Mouse (Mus musculus) limb, embryonic 13.5 days (tissue): ENCODE results near the gene Dpm2. TPM values are rescaled to one million over a fixed set of nuclear protein-coding genes. Genes with fewer than 3 reads are reported as not detected.

Experiments used
- ATAC-seq: fragments of 200-750 bp; cut with Nextera tagmentation; 2 replicates; pipeline ENCODE4 v1.8.0; 2017; ENCODE audit warnings: low read depth, moderate number of reproducible peaks, moderate TSS enrichment; ENCODE audit not compliant: low FRiP score
- H3K27ac ChIP-seq: fragments of 300-500 bp; sonication (generic); 2 replicates; pipeline ENCODE4 v1.5.1; 2015; ENCODE audit warnings: inconsistent platforms, mild to moderate bottlenecking, moderate library complexity
- H3K27me3 ChIP-seq: fragments of 300-500 bp; sonication (generic); 2 replicates; pipeline ENCODE4 v1.6.1; 2015; ENCODE audit warnings: mild to moderate bottlenecking, inconsistent platforms
- H3K36me3 ChIP-seq: fragments of 300-500 bp; sonication (generic); 2 replicates; pipeline ENCODE4 v1.6.1; 2015; ENCODE audit warnings: inconsistent platforms, mild to moderate bottlenecking, moderate library complexity
- H3K4me1 ChIP-seq: fragments of 300-500 bp; sonication (generic); 2 replicates; pipeline ENCODE4 v1.6.1; 2015; ENCODE audit warnings: inconsistent platforms
- H3K4me2 ChIP-seq: fragments of 300-500 bp; sonication (generic); replicated peaks from 2 replicates; pipeline ENCODE4 v1.6.1; 2015; ENCODE audit warnings: inconsistent platforms, mild to moderate bottlenecking, moderate library complexity
- H3K4me3 ChIP-seq: fragments of 300-500 bp; sonication (generic); 2 replicates; pipeline ENCODE4 v1.5.1; 2015; ENCODE audit warnings: moderate library complexity, mild to moderate bottlenecking, inconsistent platforms
- H3K9ac ChIP-seq: fragments of 300-500 bp; sonication (generic); 2 replicates; pipeline ENCODE4 v1.6.1; 2015; ENCODE audit warnings: mild to moderate bottlenecking, inconsistent platforms
- H3K9me3 ChIP-seq: fragments of 300-500 bp; sonication (generic); 2 replicates; pipeline ENCODE4 v1.6.1; 2016; ENCODE audit warnings: inconsistent platforms
- WGBS: fragments of 180-500 bp; shearing (Covaris S2); methylation state at CpG from one replicate; pipeline ENCODE4 v1.1.7; 2015; 5-methylcytosine and 5-hydroxymethylcytosine counted together
- polyA plus RNA-seq: library from polyadenylated mRNA; unstranded; fragments of >200 nt; fragmentation: Nextera tagmentation; extraction: Ambion mirVana; gene quantifications from 2 replicates; pipeline ENCODE4 v1.2.1, GENCODE M21; 2015

Dpm2 gene
- polyA plus RNA-seq, 1 experiment from 2014 or later = 111 TPM

GRCm38 (mm10) chr2:32549171-32549570 lies 21.5 kb upstream of the Dpm2 start:
- Histone ChIP-seq H3K36me3 (peaks cover 20% of the 10 kb centered on the region), H3K27ac (peak overlapping the region; percentile 74; the same call in 1 of the 2 replicates), H3K4me1 (peaks cover 26% of the 10 kb centered on the region), H3K9ac (no peak overlapping the region), H3K4me3 (no peak overlapping the region), H3K27me3 (no peaks in the 10 kb centered on the region), H3K4me2 (no peak overlapping the region), H3K9me3 (no peaks in the 10 kb centered on the region)
- no peak for ATAC-seq
- 72% methylated on average over 9 of the region's 9 CpGs for WGBS

GRCm38 (mm10) chr2:32549764-32550163 lies 20.9 kb upstream of the Dpm2 start:
- peak; percentile 48; the same call in 1 of the 2 replicates for ATAC-seq
- H3K4me1 ChIP-seq = peaks cover 26% of the 10 kb centered on the region
- H3K27me3 ChIP-seq = no peaks in the 10 kb centered on the region
- 33% methylated on average over 6 of the region's 6 CpGs for WGBS
- no peak overlapping the region for H3K9ac ChIP-seq
- H3K9me3 ChIP-seq = no peaks in the 10 kb centered on the region
- H3K36me3 ChIP-seq = peaks cover 16% of the 10 kb centered on the region
- peak overlapping the region; percentile 74 for H3K27ac ChIP-seq
- H3K4me2 ChIP-seq = no peak overlapping the region
- no peak overlapping the region for H3K4me3 ChIP-seq

- H3K9me3 ChIP-seq = no peaks in the 10 kb centered on the region
- H3K27ac ChIP-seq = no peak overlapping the region
- peaks cover 4% of the 10 kb centered on the region; the same call in 1 of the 2 replicates for H3K36me3 ChIP-seq
- ATAC-seq = no peak
- H3K27me3 ChIP-seq = no peaks in the 10 kb centered on the region
- H3K4me3 ChIP-seq = no peak overlapping the region
- H3K4me2 ChIP-seq = no peak overlapping the region
- no peak overlapping the region for H3K9ac ChIP-seq
- WGBS = 69% methylated on average over 5 of the region's 5 CpGs
- H3K4me1 ChIP-seq = peaks cover 37% of the 10 kb centered on the region
Measured at GRCm38 (mm10) chr2:32551236-32551635, 19.4 kb upstream of the Dpm2 start.

- H3K4me1 ChIP-seq = peaks cover 43% of the 10 kb centered on the region
Measured at GRCm38 (mm10) chr2:32553592-32554148, 17.0 kb upstream of the Dpm2 start.

GRCm38 (mm10) chr2:32555484-32555883 lies 15.2 kb upstream of the Dpm2 start:
- H3K36me3 ChIP-seq = peaks cover 28% of the 10 kb centered on the region
- peak overlapping the region; percentile 25; the same call in 1 of the 2 replicates for H3K9ac ChIP-seq
- no peak overlapping the region for H3K4me3 ChIP-seq
- H3K9me3 ChIP-seq = no peaks in the 10 kb centered on the region
- 57% methylated on average over 4 of the region's 4 CpGs for WGBS
- ATAC-seq = no peak; the same call in 1 of the 2 replicates
- H3K4me1 ChIP-seq = peaks cover 25% of the 10 kb centered on the region
- no peak overlapping the region; the same call in 1 of the 2 replicates for H3K27ac ChIP-seq
- no peaks in the 10 kb centered on the region for H3K27me3 ChIP-seq
- H3K4me2 ChIP-seq = no peak overlapping the region

More at GRCm38 (mm10) chr2:32553592-32554148, 17.0 kb upstream of the Dpm2 start:
- no peaks in the 10 kb centered on the region for H3K27me3 ChIP-seq
- H3K36me3 ChIP-seq = peaks cover 10% of the 10 kb centered on the region
- no peak for ATAC-seq
- WGBS = 84% methylated on average over 7 of the region's 7 CpGs
- H3K27ac ChIP-seq = no peak overlapping the region
- H3K4me3 ChIP-seq = no peak overlapping the region
- H3K9ac ChIP-seq = no peak overlapping the region
- no peak overlapping the region for H3K4me2 ChIP-seq
- no peaks in the 10 kb centered on the region for H3K9me3 ChIP-seq

GRCm38 (mm10) chr2:32556019-32556418 lies 14.6 kb upstream of the Dpm2 start:
- no peak overlapping the region for H3K9ac ChIP-seq
- peaks cover 21% of the 10 kb centered on the region for H3K4me1 ChIP-seq

GRCm38 (mm10) chr2:32559570-32559969 lies 11.1 kb upstream of the Dpm2 start:
- Histone ChIP-seq H3K9ac (no peak overlapping the region), H3K36me3 (peaks cover 64% of the 10 kb centered on the region), H3K27ac (0 out of 2 replicates have a peak overlapping the region, but pooled peaks have one; percentile 22), H3K4me3 (no peak overlapping the region), H3K4me1 (peaks cover 20% of the 10 kb centered on the region), H3K4me2 (no peak overlapping the region), H3K27me3 (no peaks in the 10 kb centered on the region), H3K9me3 (no peaks in the 10 kb centered on the region)
- WGBS = 72% methylated on average over 5 of the region's 5 CpGs
- no peak for ATAC-seq

More at GRCm38 (mm10) chr2:32556019-32556418, 14.6 kb upstream of the Dpm2 start:
- peak overlapping the region; percentile 3; the same call in 1 of the 2 replicates for H3K27ac ChIP-seq
- peaks cover 33% of the 10 kb centered on the region for H3K36me3 ChIP-seq
- no peaks in the 10 kb centered on the region for H3K9me3 ChIP-seq
- H3K4me3 ChIP-seq = no peak overlapping the region
- H3K27me3 ChIP-seq = no peaks in the 10 kb centered on the region
- ATAC-seq = no peak
- WGBS = 85% methylated on average over 7 of the region's 7 CpGs
- no peak overlapping the region for H3K4me2 ChIP-seq

GRCm38 (mm10) chr2:32566536-32567063 lies 4.1 kb upstream of the Dpm2 start:
- H3K36me3 ChIP-seq = peaks cover 73% of the 10 kb centered on the region
- H3K9ac ChIP-seq = no peak overlapping the region
- no peak overlapping the region for H3K4me2 ChIP-seq
- H3K9me3 ChIP-seq = no peaks in the 10 kb centered on the region
- 0 out of 2 replicates have a peak overlapping the region, but pooled peaks have one; percentile 33 for H3K27ac ChIP-seq
- no peak for ATAC-seq
- no peaks in the 10 kb centered on the region for H3K27me3 ChIP-seq
- WGBS = 42% methylated on average over 4 of the region's 4 CpGs
- H3K4me3 ChIP-seq = no peak overlapping the region
- H3K4me1 ChIP-seq = peaks cover 8% of the 10 kb centered on the region

- no peak overlapping the region for H3K27ac ChIP-seq
- H3K27me3 ChIP-seq = no peaks in the 10 kb centered on the region
- no peak overlapping the region for H3K4me2 ChIP-seq
- WGBS = 72% methylated on average over 5 of the region's 5 CpGs
- H3K9me3 ChIP-seq = no peaks in the 10 kb centered on the region
- no peak for ATAC-seq
- peaks cover 18% of the 10 kb centered on the region for H3K4me1 ChIP-seq
- H3K36me3 ChIP-seq = peaks cover 64% of the 10 kb centered on the region
- no peak overlapping the region for H3K9ac ChIP-seq
- no peak overlapping the region for H3K4me3 ChIP-seq
Measured at GRCm38 (mm10) chr2:32568149-32568548, 2.5 kb upstream of the Dpm2 start.

- peaks cover 18% of the 10 kb centered on the region for H3K4me1 ChIP-seq
- H3K4me3 ChIP-seq = no peak overlapping the region
- no peak for ATAC-seq
- no peak overlapping the region for H3K4me2 ChIP-seq
- no peak overlapping the region for H3K9ac ChIP-seq
- no peaks in the 10 kb centered on the region for H3K9me3 ChIP-seq
- 88% methylated on average over 3 of the region's 3 CpGs for WGBS
- no peak overlapping the region for H3K27ac ChIP-seq
- H3K27me3 ChIP-seq = no peaks in the 10 kb centered on the region
- H3K36me3 ChIP-seq = peaks cover 63% of the 10 kb centered on the region
Measured at GRCm38 (mm10) chr2:32568941-32569340, 1.7 kb upstream of the Dpm2 start.

GRCm38 (mm10) chr2:32572196-32572595 lies 1.5 kb downstream of the Dpm2 start:
- Histone ChIP-seq H3K4me3 (peak overlapping the region; percentile 82), H3K4me1 (peaks cover 25% of the 10 kb centered on the region), H3K9ac (no peak overlapping the region), H3K27me3 (peaks cover 6% of the 10 kb centered on the region), H3K36me3 (peaks cover 31% of the 10 kb centered on the region), H3K9me3 (no peaks in the 10 kb centered on the region), H3K27ac (no peak overlapping the region), H3K4me2 (peak overlapping the region; percentile 90; the same call in 1 of the 2 replicates)
- 90% methylated on average over 11 of the region's 11 CpGs for WGBS
- no peak for ATAC-seq

- no peak within 1 kb of the TSS for H3K27ac ChIP-seq
- H3K9ac ChIP-seq = peak within 1 kb of the TSS; percentile 66
- no peak for ATAC-seq
- peaks cover 29% of the 10 kb centered on the region for H3K27me3 ChIP-seq
- no peaks in the 10 kb centered on the region for H3K9me3 ChIP-seq
- peaks cover 25% of the 10 kb centered on the region for H3K4me1 ChIP-seq
- peaks cover 11% of the 10 kb centered on the region for H3K36me3 ChIP-seq
- H3K4me2 ChIP-seq = peak within 1 kb of the TSS; percentile 87
- H3K4me3 ChIP-seq = peak within 1 kb of the TSS; percentile 50
- WGBS = 76% methylated on average over 6 of the region's 6 CpGs
Measured at GRCm38 (mm10) chr2:32574497-32574896, 3.8 kb downstream of the Dpm2 start, which contains the start of gene Pip5kl1. Gene Pip5kl1, plus strand, starts transcription at chr2:32574797.
